Mouse (Mus musculus) Muller cell, postnatal 12 days (primary cell): Measurements from ENCODE around the gene Hnrnpul2.

ENCODE experiments used
- DNase-seq: peaks from one replicate; pipeline ENCODE4 v3.0.0-alpha.2; 2015; ENCODE audit errors: inconsistent ontology term

Hnrnpul2 gene

DNA sequence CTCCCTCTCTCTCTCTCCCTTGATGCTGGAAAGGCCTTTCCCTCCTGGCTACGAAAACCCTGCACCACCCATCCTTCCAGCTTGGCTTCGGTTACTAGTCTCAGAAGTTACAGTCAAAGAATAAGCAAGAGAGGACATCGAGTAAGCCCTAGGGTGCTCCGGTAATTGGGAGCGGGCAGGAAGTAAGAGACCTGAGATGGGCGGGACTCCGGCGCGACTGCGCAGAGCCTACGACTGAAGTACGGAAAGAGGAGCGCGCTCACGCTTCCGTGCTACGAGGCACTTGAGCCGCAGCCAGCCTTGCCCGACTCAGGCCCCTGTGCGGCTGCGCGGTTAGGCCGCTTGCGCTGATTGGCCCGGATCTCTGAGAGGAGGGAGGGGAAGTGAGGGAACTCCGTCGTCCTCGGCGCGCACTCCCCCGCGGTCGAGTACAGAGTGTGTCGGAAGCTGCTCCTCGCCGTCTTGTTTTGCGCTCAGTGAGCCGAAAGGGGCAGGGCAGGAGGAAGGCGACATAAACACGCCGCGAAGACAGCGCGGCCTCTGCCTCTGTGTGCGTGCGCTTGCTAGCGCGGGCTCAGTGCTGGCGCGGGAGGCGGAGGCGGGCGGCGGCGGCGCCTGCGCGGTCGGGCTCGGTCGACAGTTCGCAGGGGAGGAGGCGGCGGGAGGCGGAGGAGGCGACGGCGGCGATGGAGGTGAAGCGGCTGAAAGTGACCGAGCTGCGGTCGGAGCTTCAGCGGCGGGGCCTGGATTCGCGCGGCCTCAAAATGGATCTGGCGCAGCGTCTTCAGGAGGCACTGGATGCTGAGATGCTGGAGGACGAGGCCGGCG is at the start of gene Hnrnpul2:
Hnrnpul2 (plus strand) TSS at position 415 of the 828 bp plus-strand sequence.
- DNase-seq: peak; percentile 99

DNA sequence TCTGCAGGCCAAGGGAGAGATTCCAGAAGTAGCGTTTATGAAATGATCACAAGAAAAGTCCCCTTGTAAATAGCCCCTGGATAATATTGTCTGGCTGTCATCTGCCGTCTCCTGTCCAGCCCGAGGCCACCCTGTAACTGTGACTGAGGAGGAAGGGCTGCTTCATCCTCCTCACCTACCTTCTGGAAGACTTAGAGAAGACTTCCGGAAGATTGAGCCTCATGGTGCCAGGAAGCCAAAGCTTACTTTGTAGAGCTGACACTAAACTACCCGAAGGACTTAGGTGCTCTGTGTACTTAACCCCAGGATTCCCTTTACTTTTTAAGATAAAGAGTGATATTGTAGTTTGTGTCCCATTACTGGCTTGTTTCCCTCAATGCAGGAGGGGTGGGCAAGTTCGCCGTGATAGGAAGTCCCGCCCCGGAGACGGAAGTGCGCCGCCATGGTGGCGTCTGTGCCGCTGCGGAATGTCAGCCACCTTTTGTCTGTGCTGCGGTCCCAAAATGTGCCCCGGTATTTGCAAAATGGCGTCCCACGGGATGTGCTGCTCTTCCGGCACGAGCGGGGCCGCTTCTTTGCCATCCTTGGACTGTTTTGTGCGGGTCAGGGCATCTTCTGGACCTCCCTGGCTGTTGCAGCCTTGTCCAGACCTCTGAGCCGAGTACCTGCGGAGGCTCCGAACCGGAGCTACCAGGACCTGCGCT is 49.1 kb upstream of the Hnrnpul2 start, which contains the start of gene Tmem223:
Tmem223 (plus strand) TSS at position 430 of the 704 bp plus-strand sequence.
- peak; percentile 70 for DNase-seq

- no peak for DNase-seq
These were observed 46.8 kb upstream of the Hnrnpul2 start for GRCm38 (mm10) chr19:8772996-8773395.

- no peak for DNase-seq
These were observed 46.4 kb upstream of the Hnrnpul2 start for GRCm38 (mm10) chr19:8773409-8773808.

- DNase-seq: peak; percentile 93
These were observed 45.5 kb upstream of the Hnrnpul2 start, which contains the start of gene Tmem179b for GRCm38 (mm10) chr19:8774086-8774835. Gene Tmem179b, minus strand, starts transcription at chr19:8774467.

- DNase-seq: peak; percentile 27
These were observed 44.8 kb upstream of the Hnrnpul2 start for GRCm38 (mm10) chr19:8774951-8775421.

DNA sequence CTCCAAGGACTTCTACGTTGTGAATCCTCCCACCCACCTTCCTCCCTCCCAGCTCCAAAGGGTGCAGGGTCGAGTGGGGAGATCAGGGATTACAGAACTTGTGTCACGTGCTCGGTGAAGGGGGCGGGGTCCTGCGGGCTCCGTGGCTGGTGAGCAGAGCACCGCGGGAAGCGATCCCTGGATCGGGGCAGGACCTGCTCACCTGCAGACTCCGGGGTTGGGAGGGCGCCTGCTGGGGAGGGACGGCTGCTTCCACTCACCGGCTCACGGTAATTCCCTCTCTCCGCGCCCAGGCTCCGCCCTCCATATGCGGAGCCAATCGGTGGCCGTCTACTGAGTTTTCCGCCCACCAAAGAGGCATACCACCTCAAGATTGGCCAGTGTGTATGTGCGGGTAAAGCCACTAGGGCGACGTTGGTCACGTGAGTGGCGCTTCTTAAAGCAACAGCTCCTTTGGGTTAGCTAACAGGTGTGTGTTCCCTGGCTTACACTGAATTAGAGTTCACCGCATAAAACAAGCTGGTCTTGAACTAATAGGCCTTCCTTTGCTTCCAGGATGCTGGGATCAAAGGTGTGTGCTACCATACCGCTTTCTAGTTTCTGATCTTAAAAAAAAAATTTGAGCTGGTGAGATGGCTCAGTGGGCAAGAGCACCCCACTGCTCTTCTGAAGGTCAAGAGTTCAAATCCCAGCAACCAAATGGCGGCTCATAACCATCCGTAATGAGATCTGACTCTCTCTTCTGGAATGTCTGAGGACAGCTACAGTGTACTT is 33.6 kb upstream of the Hnrnpul2 start, which contains the start of gene Taf6l:
Taf6l (minus strand) TSS at position 410 of the 774 bp plus-strand sequence.
- peak; percentile 93 for DNase-seq

- DNase-seq: no peak
These were observed 31.3 kb upstream of the Hnrnpul2 start for GRCm38 (mm10) chr19:8788521-8788920.

DNA sequence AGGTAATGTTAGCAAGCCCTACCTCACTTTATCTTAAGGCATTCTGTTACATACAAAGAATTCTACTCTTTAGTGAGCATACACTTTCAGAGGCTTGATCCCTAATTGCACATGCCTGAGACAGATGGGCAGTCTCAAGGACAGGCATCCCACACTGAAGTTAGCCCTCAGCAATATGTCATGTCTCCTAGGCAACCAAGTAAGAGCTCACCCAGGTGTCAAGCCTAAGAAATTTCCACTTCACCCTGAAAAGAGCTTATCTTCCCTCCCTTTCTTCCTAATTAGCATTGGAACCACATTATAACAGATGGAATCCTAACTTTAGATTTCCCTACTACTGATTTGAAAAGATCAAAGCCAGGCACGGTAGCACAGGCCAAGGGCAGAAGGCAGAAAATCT is 30.6 kb upstream of the Hnrnpul2 start:
- no peak for DNase-seq

- DNase-seq: no peak
These were observed 29.6 kb upstream of the Hnrnpul2 start for GRCm38 (mm10) chr19:8790171-8790570.

DNA sequence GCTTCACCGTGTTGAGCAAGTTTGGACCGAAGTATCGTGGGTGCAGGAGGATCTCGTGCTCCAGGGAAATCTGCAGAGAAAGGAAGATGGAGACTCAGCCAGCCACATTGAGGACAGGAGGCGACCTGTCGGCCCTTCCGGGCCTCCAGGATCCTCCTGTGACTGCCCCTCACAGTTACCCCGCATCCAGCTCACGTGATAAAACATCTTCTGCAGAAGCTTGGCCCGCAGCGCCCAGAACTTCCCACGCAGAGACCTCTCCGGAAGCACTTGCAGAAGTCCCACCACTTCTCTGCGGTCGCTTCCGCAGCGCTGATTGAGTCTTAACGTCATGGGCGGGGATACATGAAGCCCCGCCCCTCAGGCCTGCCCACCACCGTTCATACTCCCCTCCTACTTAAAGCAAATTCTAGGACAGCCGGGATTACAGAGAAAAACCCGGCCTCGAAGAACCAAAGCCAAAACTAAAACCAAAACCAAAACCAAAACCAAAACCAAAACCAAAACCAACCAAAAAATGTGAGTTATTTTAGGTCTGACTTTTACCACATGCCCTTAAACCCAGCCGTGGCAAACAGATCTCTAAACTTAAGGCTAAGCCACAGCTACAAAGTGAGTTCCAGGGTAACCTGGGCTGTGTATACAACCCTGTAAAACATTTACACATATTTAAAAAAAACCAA is 21.4 kb upstream of the Hnrnpul2 start, which contains the start of gene Polr2g:
Polr2g (minus strand) TSS at position 314 of the 683 bp plus-strand sequence.
- DNase-seq: peak; percentile 96

GRCm38 (mm10) chr19:8798947-8799315 is 20.9 kb upstream of the Hnrnpul2 start:
- DNase-seq: no peak

- peak; percentile 98 for DNase-seq
These were observed 17.5 kb upstream of the Hnrnpul2 start, which contains the start of gene Zbtb3 for GRCm38 (mm10) chr19:8802130-8802821. Gene Zbtb3, plus strand, starts transcription at chr19:8802555.

- DNase-seq: no peak
These were observed 16.5 kb upstream of the Hnrnpul2 start for GRCm38 (mm10) chr19:8803204-8803780.

DNA sequence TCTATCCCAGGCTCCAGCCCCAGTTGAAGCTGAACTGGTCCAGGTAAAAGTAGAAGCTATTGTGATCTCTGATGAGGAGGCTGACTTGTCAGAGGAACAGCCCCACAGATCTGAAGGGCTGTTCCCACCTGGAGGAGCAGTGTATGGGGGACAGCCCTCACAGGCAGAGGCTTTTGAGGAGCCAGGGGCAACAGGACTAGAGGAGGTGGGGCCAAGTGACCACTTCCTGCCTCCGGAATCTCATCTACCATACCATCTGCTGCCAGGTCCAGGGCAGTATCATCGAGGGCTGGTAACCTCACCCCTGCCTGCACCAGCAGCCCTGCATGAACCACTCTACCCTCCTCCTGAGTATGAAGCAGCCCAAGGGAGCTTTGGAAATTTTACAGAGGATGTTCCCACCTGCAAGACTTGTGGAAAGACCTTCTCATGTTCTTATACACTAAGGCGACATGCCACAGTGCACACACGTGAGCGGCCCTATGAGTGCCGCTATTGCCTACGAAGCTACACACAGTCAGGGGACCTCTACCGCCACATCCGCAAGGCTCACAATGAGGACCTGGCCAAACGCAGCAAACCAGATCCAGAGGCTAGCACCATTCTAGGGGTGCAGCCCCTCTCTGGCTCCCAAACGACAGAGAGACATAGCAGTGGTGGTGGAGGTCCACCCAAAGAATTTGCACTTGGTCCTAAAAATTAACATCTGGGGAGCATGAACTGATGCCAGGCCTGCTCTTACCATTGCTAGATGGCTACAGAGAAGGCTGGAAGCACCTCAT is 15.7 kb upstream of the Hnrnpul2 start:
- DNase-seq: no peak

- no peak for DNase-seq
These were observed 13.0 kb upstream of the Hnrnpul2 start for GRCm38 (mm10) chr19:8806810-8807209.

GRCm38 (mm10) chr19:8815812-8816211 is 4.0 kb upstream of the Hnrnpul2 start:
- peak; percentile 38 for DNase-seq

DNA sequence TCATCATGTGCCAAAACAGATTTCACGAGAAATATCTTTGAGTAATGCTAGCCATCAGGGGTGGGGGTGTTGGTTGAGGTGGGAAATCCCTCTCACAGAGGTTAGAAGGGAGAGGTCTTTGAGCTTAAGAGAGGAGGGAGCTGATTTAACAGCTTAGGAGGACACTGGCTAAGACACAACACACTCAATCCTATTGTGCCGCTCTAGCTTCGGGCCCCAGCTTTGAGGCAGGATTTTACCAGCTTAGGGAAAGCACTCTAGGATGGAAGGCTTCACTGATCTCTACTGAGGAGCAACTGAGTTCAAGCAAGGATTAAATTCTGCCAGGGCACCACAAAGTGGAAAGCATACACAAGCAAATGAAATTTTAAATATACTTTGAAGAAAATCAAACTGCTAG is 2.8 kb upstream of the Hnrnpul2 start:
- DNase-seq: no peak
